Mouse (Mus musculus) ES-E14 (cell line): ENCODE measurements around the gene Capg. TPM values are rescaled to one million over a fixed set of nuclear protein-coding genes. Genes with fewer than 3 reads are reported as not detected.

Source experiments
- DNase-seq: peaks from one replicate; pipeline ENCODE4 v3.0.0-alpha.2; 2013; ENCODE audit warnings: low read depth, low spot score
- H3K27ac ChIP-seq: 2 replicates; pipeline ENCODE4 v1.5.1; 2012; ENCODE audit warnings: low read depth, mild to moderate bottlenecking, low read length, moderate library complexity, mixed read lengths; ENCODE audit not compliant: poor library complexity, insufficient read depth, severe bottlenecking
- H3K36me3 ChIP-seq: 2 replicates; pipeline ENCODE4 v1.6.1; 2012; ENCODE audit warnings: mild to moderate bottlenecking, low read length, moderate library complexity, mixed read lengths; ENCODE audit not compliant: control insufficient read depth, poor library complexity, insufficient read depth, severe bottlenecking
- H3K4me1 ChIP-seq, 2 experiments: fragments of 150-350 bp in 1 of 2; sonication (generic) in 1 of 2; 2 replicates each; pipeline ENCODE4 v1.6.1; 2012; ENCODE audit warnings: low read length in 2 of 2, mild to moderate bottlenecking in 1 of 2, mixed read lengths in 1 of 2; ENCODE audit not compliant: control insufficient read depth in 2 of 2, insufficient read depth in 2 of 2, poor library complexity in 1 of 2
- H3K4me3 ChIP-seq, 2 experiments: fragments of 150-350 bp in 1 of 2; sonication (generic) in 1 of 2; 2 replicates each; pipeline ENCODE4 v1.5.1; 2012; ENCODE audit warnings: low read length in 2 of 2, low read depth in 1 of 2, mild to moderate bottlenecking in 1 of 2, mixed read lengths in 1 of 2; ENCODE audit not compliant: insufficient read depth in 1 of 2, poor library complexity in 1 of 2, severe bottlenecking in 1 of 2
- H3K9ac ChIP-seq: 2 replicates; pipeline ENCODE4 v1.6.1; 2012; ENCODE audit warnings: low read depth, mild to moderate bottlenecking, low read length, mixed read lengths; ENCODE audit not compliant: poor library complexity, insufficient read depth, severe bottlenecking
- H3K9me3 ChIP-seq: fragments of 150-350 bp; sonication (generic); 2 replicates; pipeline ENCODE4 v1.6.1; 2012; ENCODE audit warnings: low read depth, mild to moderate bottlenecking, low read length; ENCODE audit not compliant: control insufficient read depth, insufficient read depth
- CHD2 ChIP-seq: IDR thresholded peaks from 2 replicates; pipeline ENCODE4 v1.6.1; 2014; ENCODE audit warnings: mild to moderate bottlenecking, low read depth, low read length, inconsistent platforms
- HCFC1 ChIP-seq: IDR thresholded peaks from 2 replicates; pipeline ENCODE4 v1.6.1; 2012; ENCODE audit warnings: low read length, inconsistent platforms, borderline replicate concordance; ENCODE audit not compliant: insufficient read depth
- MAFK ChIP-seq: IDR thresholded peaks from 2 replicates; pipeline ENCODE4 v1.6.1; 2014; ENCODE audit warnings: mild to moderate bottlenecking, low read depth, low read length, inconsistent platforms; ENCODE audit not compliant: insufficient read depth
- ZC3H11A ChIP-seq: IDR thresholded peaks from 2 replicates; pipeline ENCODE4 v1.6.1; 2012; ENCODE audit warnings: low read depth, mild to moderate bottlenecking, inconsistent platforms, low read length, borderline replicate concordance
- ZNF384 ChIP-seq: IDR thresholded peaks from 2 replicates; pipeline ENCODE4 v1.6.1; 2012; ENCODE audit warnings: low read depth, low read length, inconsistent platforms
- in situ Hi-C, 2 experiments: fragments of 600-800 bp; cut with MboI; formaldehyde crosslinking; loops; one replicate each; pipeline ENCODE4 v1.15.1; 2025; ENCODE audit warnings: low sequenced_read_pairs in 2 of 2, inconsistent platforms in 1 of 2; ENCODE audit not compliant: unreplicated experiment in 2 of 2
- total RNA-seq: library from RNA; depleted of rRNA; stranded (reverse); fragments of 300-350 nt; gene quantifications from 2 replicates; pipeline ENCODE4 v1.2.3, GENCODE M21; 2012

The Capg gene
- total RNA-seq, 1 experiment, result 58.4 TPM

DNA sequence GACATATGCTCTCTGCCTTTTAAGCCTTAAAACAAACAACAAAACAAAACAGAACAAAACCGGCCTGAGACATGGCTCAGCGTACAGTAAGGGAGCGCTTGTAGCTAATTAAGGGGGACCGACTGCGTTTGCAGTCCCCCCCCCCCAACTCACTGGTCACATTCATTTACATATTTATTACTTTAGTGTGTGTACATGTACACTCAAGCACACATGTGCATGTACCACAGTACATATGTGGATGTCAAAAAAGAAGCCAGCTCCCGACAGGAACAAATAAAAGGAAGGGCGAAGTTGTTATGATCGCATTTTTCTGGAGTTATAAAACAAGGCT lies 8.9 kb downstream of the Capg start:
- no peak for TF ChIP-seq ZNF384
- TF ChIP-seq MAFK, result no peak
- TF ChIP-seq HCFC1, result no peak
- no peak for TF ChIP-seq CHD2
- no peak for TF ChIP-seq ZC3H11A
- no peaks in the 10 kb centered on the region for H3K36me3 ChIP-seq
- no peaks in the 10 kb centered on the region for H3K9me3 ChIP-seq
- peak overlapping the region; percentile 28 to 43 for H3K4me3 ChIP-seq
- H3K27ac ChIP-seq, result peak overlapping the region; percentile 25; the same call in 1 of the 2 replicates
- no peak overlapping the region; the same call in 1 of the 2 replicates for H3K9ac ChIP-seq
- in situ Hi-C loops, result no loop called here
- H3K4me1 ChIP-seq, result peaks cover 2 to 6% of the 10 kb centered on the region in 2 experiments; a peak in 1 of 4 replicates
- no peak for DNase-seq

DNA sequence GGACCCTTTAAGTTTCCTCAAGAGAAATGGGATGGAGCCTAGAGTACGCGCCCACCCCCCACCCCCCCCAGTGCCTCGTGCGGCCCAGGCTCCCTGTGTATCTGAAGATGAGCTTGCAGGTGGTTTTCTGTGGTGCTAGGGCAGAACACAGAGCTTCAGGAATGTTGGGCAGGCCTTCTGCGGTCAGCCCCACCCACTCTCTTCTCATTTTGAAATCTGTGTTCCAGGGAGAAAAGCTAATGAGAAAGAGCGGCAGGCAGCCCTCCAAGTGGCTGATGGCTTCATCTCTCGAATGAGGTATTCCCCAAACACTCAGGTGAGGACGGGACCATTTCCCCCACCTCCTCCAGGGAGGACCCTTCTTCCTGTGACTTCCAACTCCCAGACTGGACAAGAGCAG lies 16.6 kb downstream of the Capg start:
- Histone ChIP-seq H3K9me3 (no peaks in the 10 kb centered on the region), H3K4me1 (peaks cover 0 to 8% of the 10 kb centered on the region in 2 experiments; a peak in 1 of 4 replicates), H3K36me3 (no peaks in the 10 kb centered on the region), H3K27ac (no peak overlapping the region), H3K4me3 (no peak overlapping the region), H3K9ac (no peak overlapping the region)
- no peak for DNase-seq
- in situ Hi-C loops, result no loop called here
- TF ChIP-seq HCFC1, result no peak
- no peak for TF ChIP-seq MAFK
- no peak for TF ChIP-seq ZC3H11A
- TF ChIP-seq CHD2, result no peak
- no peak for TF ChIP-seq ZNF384

DNA sequence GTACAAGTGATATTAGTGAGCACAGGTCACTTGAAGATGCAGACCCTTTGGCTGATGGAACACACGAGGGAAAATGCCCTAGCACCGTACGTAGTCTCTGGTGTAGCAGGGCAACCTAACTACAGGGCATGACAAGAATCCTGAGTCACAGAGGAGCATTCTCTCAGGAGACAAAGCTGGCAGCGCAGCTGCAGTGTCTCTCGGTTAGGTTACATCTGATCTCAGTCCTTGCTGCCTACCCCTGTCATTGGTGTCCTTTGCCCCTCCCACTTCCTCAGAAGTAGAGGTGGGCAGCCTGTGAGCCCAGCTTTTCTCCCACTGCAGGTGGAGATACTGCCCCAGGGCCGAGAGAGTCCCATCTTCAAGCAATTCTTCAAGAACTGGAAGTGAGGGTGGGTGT lies 18.3 kb downstream of the Capg start:
- no peak overlapping the region for H3K27ac ChIP-seq
- H3K36me3 ChIP-seq, result no peaks in the 10 kb centered on the region
- H3K4me3 ChIP-seq, result no peak overlapping the region
- in situ Hi-C loops, result no loop called here
- no peak overlapping the region for H3K9ac ChIP-seq
- no peak for DNase-seq
- peaks cover 0 to 8% of the 10 kb centered on the region in 2 experiments; a peak in 1 of 4 replicates for H3K4me1 ChIP-seq
- TF ChIP-seq MAFK, result no peak
- no peak for TF ChIP-seq ZC3H11A
- no peak for TF ChIP-seq HCFC1
- no peak for TF ChIP-seq ZNF384
- no peak for TF ChIP-seq CHD2
- H3K9me3 ChIP-seq, result no peaks in the 10 kb centered on the region

DNA sequence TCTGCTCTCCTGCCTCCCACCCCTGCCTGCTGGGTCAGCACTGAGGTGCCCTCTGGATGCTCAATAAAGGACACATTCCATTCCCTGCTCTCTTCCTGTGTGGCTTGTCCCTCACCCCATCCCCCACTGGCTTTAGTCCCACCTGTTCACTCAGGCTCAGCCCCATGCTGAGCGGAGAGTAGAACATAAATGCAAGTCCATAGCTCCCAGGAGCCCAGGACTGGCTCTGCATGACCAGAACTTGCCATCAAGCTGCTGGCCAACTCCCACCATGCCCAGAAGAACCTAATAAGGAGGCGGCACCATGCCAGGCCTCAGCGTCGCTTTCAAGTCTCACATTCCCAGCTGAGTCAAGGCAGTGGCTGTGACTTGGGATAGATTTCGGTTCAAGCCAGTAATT lies 18.7 kb downstream of the Capg start:
- TF ChIP-seq MAFK, result no peak
- TF ChIP-seq ZC3H11A, result no peak
- no peak for TF ChIP-seq HCFC1
- TF ChIP-seq CHD2, result no peak
- no peak for TF ChIP-seq ZNF384
- in situ Hi-C loops, result no loop called here
- H3K4me3 ChIP-seq, result no peak overlapping the region
- H3K27ac ChIP-seq, result no peak overlapping the region
- no peaks in the 10 kb centered on the region for H3K9me3 ChIP-seq
- H3K4me1 ChIP-seq, result peaks cover 0 to 8% of the 10 kb centered on the region in 2 experiments; a peak in 1 of 4 replicates
- H3K9ac ChIP-seq, result no peak overlapping the region
- H3K36me3 ChIP-seq, result no peaks in the 10 kb centered on the region
- DNase-seq, result no peak

DNA sequence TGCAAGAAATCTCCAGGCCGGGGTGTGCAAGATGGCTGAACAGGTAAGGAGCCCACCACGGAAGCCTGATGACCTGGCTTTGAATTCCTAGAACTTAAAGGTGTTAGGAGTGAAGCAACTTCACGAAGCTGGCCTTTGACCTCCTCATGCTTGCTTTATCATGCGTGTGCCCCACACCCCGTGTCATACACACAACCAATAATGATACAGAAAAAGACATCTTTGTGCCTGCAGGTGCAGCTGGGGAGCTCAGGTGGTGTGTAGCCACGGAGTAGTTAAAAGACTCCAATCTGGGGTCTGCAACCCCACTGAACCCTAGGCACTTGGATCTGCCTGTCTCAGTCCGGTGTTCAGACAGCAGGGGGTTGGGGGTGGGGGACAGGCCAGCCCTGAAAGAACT lies 21.3 kb downstream of the Capg start:
- no peak overlapping the region for H3K9ac ChIP-seq
- DNase-seq, result no peak
- no peak overlapping the region for H3K27ac ChIP-seq
- no peaks in the 10 kb centered on the region for H3K9me3 ChIP-seq
- peaks cover 0 to 8% of the 10 kb centered on the region in 2 experiments; a peak in 1 of 4 replicates for H3K4me1 ChIP-seq
- in situ Hi-C loops, result no loop called here
- TF ChIP-seq MAFK, result no peak
- TF ChIP-seq CHD2, result no peak
- no peak for TF ChIP-seq ZNF384
- TF ChIP-seq ZC3H11A, result no peak
- TF ChIP-seq HCFC1, result no peak
- H3K36me3 ChIP-seq, result no peaks in the 10 kb centered on the region
- H3K4me3 ChIP-seq, result no peak overlapping the region
